Mouse (Mus musculus) adrenal gland, adult 8-10 months (tissue): Measurements from ENCODE around the gene Rnf149. TPM values are rescaled to one million over a fixed set of nuclear protein-coding genes. Genes with fewer than 3 reads are reported as not detected.

Experiments
- DNase-seq: peaks from one replicate; pipeline ENCODE4 v3.0.0; 2022
- total RNA-seq, 4 experiments: library from RNA; stranded (reverse); gene quantifications; 2 replicates each; pipeline ENCODE4 v1.2.4; 2022

Gene Rnf149
- total RNA-seq, 4 experiments from 2014 or later, result 42.9 to 56.9 (median 49.2) TPM

GRCm38 (mm10) chr1:39573890-39574289 lies 3.3 kb downstream of the Rnf149 start:
- DNase-seq, result no peak

DNA sequence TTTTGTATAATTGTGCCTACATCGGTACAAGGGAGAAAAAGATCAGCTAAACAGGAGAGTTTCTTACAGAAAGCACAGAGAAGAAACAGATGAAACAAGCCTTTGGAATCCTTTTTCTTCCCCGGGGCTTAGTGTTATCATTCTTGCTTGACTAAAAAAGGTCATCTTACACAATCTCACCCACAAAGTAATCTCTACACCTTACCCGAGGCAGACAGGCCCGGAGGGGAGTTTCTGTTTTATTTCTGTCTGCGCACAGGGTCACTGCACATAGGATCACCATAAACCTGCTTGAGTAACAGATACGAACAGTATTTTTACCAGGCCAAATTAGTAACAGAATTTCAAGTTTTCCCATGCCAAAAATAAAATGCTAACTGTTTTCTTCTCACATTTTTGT lies 5.6 kb downstream of the Rnf149 start:
- no peak for DNase-seq

DNA sequence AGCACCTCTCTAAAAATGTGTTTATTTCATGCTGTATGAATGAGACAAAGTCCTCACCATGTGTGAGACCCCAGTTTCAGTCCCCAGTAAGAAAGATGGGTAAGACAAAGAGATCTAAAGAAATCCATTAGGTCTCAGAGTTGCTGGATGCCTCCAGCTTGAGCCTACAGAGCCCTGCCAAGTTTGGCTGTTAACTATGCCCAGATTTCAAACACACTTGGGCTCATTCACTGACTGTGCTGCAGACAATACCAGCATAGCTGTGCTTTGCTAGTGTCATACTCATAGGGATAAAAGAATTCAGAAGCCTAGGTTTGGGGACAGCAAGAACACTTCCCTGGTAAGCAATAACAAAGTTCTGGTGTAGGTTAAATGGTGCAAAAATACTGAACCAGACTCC lies 9.1 kb downstream of the Rnf149 start:
- no peak for DNase-seq

- DNase-seq, result no peak
These were observed 12.6 kb downstream of the Rnf149 start for GRCm38 (mm10) chr1:39564603-39565002.

GRCm38 (mm10) chr1:39563161-39563560 lies 14.0 kb downstream of the Rnf149 start:
- no peak for DNase-seq

DNA sequence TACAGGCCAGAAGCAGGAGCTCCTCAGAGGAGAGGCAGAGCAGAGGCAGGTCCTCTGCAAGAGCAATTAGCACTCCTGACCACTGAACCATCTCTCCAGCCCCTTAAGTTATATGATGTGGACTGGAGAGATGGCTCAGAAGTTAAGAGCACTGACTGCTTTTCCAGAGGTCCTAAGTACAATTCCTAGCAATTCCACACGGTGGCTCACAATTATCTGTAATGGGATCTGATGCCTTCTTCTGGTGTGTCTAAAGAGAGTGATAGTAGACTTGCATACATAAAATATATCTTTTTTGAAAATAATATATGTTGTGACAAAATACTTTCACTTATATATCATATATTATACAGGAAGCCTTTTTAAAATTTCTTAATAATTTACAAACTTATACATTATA lies 15.3 kb downstream of the Rnf149 start:
- no peak for DNase-seq

GRCm38 (mm10) chr1:39559009-39559408 lies 18.2 kb downstream of the Rnf149 start:
- no peak for DNase-seq

DNA sequence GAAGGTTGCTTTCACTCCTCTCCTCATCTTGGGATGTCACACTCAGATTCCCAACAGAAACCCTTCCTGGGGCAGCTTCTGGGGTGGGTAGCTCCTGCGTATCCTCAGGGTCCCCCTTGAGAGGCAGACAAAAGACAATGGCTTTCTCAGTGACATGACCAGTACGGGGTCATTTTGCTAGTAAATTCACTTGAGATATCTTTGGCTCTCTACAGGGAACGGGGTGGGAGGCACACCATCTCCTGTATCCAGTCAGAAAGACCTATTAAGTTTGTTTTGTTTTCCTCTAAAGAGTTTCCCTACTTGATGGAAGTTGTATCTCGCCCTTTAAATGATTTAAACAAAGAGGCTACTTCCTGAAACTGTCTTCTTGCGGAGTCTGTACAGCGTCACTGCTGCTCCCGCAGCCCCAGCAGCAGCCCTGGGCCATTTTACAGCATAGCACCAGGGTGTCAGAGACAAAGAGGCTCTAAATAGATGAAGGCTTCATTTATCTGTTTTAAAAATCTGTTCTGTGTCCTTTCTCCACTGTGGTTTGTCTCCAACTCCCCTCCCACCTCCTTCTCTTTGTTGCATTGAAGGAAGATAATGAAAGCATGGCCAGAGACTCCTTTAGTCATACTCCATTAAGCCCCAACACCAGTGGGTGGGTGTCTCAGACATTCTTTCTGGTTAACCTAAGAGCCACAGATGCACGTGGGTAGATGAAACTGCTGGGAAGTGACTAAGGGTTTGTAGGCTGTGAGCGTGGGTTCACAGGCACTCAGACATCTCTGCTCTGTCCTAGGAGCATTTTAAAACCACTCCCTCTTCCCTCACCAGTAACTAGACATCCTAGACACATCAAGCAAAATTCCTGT lies 21.4 kb downstream of the Rnf149 start:
- no peak for DNase-seq

DNA sequence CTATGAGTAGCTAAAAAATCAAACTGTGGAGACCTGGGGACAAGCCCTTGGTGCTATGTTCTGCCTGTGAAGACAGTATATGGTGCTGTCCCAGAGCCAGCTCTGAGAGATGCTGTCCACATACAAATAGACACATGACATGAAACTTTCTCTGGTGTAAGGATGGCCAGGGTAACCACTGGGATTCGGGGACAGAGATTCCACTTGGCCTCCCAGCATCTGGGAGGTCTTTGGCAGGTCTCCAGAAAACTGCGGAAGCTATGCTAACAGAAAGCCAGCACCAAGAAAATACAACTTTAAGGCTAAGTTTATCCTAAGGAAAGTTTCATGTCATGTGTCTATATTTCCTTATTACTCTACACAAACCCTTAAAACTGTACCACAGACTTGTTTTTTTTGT lies 27.4 kb downstream of the Rnf149 start:
- DNase-seq, result no peak

GRCm38 (mm10) chr1:39547238-39547637 lies 30.0 kb downstream of the Rnf149 start:
- no peak for DNase-seq

- DNase-seq, result no peak
These were observed 30.9 kb downstream of the Rnf149 start for GRCm38 (mm10) chr1:39546160-39546866.

DNA sequence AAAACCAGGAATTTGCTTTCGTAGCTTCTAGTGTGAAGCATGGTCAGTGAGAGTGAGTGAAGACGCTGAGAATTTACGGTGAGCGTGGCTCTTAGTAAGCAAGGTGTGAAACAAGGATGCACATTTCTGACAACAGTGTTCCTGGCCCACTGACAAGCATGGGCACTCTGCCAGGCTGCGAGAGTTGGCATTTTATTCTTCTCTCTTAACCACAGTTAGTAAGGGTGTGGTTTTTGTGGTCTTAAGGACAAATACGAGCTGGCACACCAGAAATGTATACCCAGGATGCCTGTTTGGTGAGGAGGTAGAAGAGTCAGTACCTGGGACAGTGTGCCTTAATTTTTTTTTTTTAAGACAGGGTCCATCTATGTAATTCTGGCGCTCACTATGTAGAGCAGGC lies 31.6 kb downstream of the Rnf149 start:
- no peak for DNase-seq

DNA sequence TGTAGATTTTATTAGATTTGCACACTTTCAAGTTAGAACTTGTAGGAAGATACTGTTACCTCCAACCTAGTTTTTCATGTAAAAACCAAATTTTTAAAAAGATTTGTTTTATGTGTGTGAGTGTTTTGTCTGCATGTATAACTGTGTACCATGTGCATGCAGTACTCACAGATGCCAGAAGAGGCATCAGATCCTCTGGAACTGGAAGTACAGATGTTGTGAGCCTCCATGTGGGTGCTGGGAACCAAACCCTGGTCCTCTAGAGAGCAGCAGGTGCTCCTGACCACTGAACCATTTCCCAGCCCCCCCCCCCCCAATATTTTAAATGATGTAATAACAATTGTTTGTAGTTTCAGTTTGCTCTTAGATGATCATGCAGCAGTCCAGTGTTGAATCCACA lies 36.6 kb downstream of the Rnf149 start:
- DNase-seq, result no peak

DNA sequence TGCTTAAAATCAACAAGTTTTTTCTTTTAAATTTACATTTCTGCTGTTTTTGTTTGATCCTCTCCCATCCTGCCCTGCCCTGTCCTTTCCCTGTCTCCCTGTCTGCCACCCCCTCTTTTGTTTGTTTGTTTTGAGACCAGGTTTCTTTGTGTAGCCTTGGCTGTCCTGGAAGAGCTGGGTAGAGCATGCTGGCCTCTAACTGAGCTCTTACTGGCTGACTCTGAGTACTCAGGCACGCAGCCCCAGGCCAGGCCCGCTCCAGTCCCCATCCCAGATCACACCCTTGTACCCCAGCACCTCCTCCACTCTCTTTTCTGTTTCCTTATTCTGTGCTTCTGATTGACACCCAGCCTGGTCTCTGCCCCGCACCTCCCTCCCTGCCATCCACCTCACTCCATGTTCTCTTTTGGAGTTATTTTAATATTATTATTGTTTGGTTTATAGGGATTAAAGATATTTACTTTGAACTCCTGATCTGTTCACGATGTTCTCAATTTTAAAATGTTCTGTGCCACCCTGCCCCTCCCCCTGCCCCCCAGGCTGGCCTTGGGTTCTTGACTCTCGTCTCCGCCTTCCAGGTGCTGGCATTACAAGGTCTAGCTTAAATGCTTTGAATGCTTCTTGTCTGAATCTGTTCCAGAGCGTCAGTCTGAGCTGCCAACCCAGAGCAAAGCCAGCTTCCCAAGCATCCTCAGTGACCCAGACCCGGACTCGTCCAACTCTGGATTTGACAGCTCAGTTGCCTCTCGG lies 39.4 kb downstream of the Rnf149 start:
- peak; percentile 19 for DNase-seq

DNA sequence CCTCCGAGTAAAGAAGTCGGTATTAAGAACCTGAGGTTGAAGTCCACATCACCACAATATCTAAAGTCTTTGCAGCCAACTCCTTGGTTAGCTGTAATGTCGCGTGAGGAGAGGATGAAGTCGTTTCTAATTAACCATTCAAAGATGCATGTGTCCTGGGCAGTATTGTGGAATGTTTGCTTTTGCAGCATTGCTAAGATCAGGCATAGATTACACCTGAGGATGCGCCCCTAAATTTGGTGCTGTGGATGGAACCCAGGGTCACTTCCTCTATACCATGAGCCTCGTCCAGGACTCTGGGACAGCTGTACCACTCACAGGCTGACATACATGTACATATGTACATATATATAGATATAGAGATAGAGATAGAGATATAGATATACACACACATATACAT lies 40.5 kb downstream of the Rnf149 start:
- no peak for DNase-seq

- DNase-seq, result peak; percentile 96
These were observed 41.5 kb downstream of the Rnf149 start for GRCm38 (mm10) chr1:39535515-39536311.

DNA sequence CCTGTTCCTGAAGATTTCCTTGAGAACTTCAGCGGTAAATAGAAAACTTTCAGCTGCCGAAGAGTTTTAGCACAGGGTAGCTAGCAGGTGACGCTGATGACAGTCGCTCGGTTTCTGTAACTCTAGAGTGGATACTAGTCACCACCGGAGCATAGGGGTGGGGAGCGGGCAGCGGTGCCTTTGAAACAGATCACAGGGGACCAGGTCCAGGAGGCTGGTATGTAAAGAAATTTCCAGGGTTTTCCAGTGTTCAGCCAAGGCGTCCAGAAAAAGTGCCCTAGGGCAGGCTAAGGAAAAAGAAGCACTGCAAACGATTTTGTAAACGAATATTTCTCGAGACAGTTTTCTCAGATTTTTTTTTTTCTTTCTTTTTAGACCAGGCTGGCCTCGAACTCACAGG lies 42.4 kb downstream of the Rnf149 start, which contains the start of gene Cnot11:
Cnot11 (plus strand) TSS at position 162 of the 400 bp plus-strand sequence.
- no peak for DNase-seq

- DNase-seq, result no peak
These were observed 43.3 kb downstream of the Rnf149 start for GRCm38 (mm10) chr1:39533917-39534316.

DNA sequence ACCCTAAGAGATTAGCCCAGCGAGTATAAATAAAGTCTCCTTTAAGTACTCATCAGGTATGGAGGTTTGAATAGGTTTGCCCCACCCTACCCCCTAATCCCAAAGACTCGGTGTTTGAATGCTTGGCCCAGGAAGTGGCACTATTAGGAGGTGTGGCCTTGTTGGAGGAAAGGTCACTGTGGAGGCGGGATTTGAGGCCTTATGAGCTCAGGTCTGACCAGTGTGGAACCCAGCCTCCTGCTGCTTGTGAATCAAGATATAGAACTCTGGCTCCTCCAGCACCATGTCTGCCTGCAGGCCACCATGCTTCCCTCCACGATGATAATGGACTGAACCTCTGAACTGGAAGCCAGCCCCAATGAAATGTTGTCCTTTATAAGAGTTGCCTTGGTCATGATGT lies 46.2 kb downstream of the Rnf149 start:
- no peak for DNase-seq

DNA sequence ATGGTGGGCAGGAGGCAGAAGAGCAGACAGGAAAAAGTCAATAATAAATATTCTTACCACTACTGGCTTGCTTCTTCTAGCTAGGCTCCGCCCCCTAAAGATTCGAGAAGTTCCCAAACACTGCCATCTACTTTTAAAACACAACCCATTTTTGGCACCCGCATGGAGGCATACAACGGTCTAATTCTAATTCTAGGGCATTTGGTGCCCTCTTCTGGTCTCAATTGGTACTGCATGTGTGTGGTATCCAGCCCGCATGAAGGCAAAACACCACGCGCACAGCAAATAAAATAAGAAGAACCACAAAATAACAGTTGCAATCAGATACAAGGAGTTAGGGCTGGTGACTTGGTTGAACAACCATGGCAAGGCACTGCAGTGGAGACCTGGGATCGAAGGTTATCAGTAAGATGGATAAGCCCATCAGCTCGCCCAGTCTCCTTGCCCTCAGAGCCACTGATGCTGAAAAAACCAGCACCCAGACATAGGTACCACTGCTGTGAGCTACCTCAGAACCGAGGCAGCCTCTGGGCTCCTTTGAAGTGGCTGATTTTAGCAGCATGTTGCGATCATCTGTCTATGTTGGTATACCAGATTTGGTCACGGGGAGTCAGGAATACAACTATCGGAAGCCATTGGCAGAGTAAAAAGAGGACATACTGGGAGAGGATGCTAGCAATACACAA lies 46.8 kb downstream of the Rnf149 start:
- peak; percentile 42 for DNase-seq

GRCm38 (mm10) chr1:39528319-39528718 lies 48.9 kb downstream of the Rnf149 start:
- no peak for DNase-seq

DNA sequence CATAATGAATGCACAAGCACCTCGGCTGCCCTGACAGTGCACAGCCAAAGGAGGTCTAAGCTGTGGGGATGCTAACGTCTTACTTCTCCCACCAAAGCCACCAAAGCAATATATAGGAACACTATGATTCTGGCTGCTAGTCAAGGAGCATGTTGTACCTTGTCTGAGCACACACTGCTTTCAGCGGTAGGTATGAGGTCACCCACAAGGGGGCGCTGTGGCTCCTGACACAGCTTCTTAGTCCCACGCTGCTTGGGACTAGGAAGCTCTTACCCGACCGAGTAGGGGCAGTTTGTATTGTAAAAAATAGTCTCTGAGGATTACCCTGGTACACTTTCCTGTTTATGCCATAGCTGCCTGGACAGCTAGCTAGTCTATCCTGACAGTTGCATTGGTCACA lies 49.8 kb downstream of the Rnf149 start:
- peak; percentile 52 for DNase-seq
